Mouse (Mus musculus) thymus, adult 2 months (tissue): Measurements from ENCODE around the gene Shpk. TPM values are rescaled to one million over a fixed set of nuclear protein-coding genes. Genes with fewer than 3 reads are reported as not detected.

Experiments used
- DNase-seq: peaks from one replicate; pipeline ENCODE4 v3.0.0; 2021
- H3K27ac ChIP-seq: fragments of 200-500 bp; 2 replicates; pipeline ENCODE4 v1.5.1; 2012; ENCODE audit warnings: low read length, control low read depth; ENCODE audit not compliant: control insufficient read depth, insufficient read depth
- H3K27me3 ChIP-seq: fragments of 200-500 bp; 2 replicates; pipeline ENCODE4 v1.6.1; 2012; ENCODE audit warnings: mild to moderate bottlenecking, low read length, moderate library complexity, mixed read lengths; ENCODE audit not compliant: control insufficient read depth, insufficient read depth
- H3K36me3 ChIP-seq: fragments of 200-500 bp; 2 replicates; pipeline ENCODE4 v1.6.1; 2012; ENCODE audit warnings: mild to moderate bottlenecking, low read length, moderate library complexity; ENCODE audit not compliant: control insufficient read depth, insufficient read depth
- H3K4me1 ChIP-seq: fragments of 200-500 bp; replicated peaks from 2 replicates; pipeline ENCODE4 v1.6.1; 2012; ENCODE audit warnings: low read length; ENCODE audit not compliant: control insufficient read depth, insufficient read depth
- H3K4me3 ChIP-seq: fragments of 200-500 bp; 2 replicates; pipeline ENCODE4 v1.5.1; 2012; ENCODE audit warnings: mild to moderate bottlenecking, low read length, control low read depth, moderate library complexity; ENCODE audit not compliant: control insufficient read depth, insufficient read depth
- CTCF ChIP-seq: fragments of 200-500 bp; IDR thresholded peaks from 2 replicates; pipeline ENCODE4 v1.5.1; 2012; ENCODE audit warnings: mild to moderate bottlenecking, control low read depth, low read length, moderate library complexity, borderline replicate concordance; ENCODE audit not compliant: control insufficient read depth, poor library complexity, insufficient read depth; ENCODE audit errors: extremely low read depth
- POLR2A ChIP-seq: fragments of 200-500 bp; IDR thresholded peaks from 2 replicates; pipeline ENCODE4 v1.6.1; 2012; ENCODE audit warnings: mild to moderate bottlenecking, low read length, control low read depth, moderate library complexity; ENCODE audit not compliant: control insufficient read depth, poor library complexity, insufficient read depth; ENCODE audit errors: extremely low read depth
- WGBS: fragments of 180-500 bp; shearing (Covaris S2); methylation state at CpG from one replicate; pipeline ENCODE4 v1.1.7; 2018; 5-methylcytosine and 5-hydroxymethylcytosine counted together
- polyA plus RNA-seq: library from polyadenylated mRNA; depleted of rRNA; stranded (reverse); fragments of >200 nt; gene quantifications from 2 replicates; pipeline ENCODE4 v1.2.3, GENCODE M21; 2012

Shpk gene
- polyA plus RNA-seq, 1 experiment, result 4.0 TPM

GRCm38 (mm10) chr11:73219671-73220070 lies 20.4 kb downstream of the Shpk start:
- no peak for DNase-seq
- Histone ChIP-seq H3K4me1 (no peaks in the 10 kb centered on the region), H3K36me3 (no peaks in the 10 kb centered on the region), H3K27ac (no peak overlapping the region), H3K27me3 (no peaks in the 10 kb centered on the region), H3K4me3 (no peak overlapping the region)
- 90% methylated on average over 2 of the region's 2 CpGs for WGBS
- TF ChIP-seq CTCF, result no peak
- TF ChIP-seq POLR2A, result no peak

GRCm38 (mm10) chr11:73220651-73221050 lies 21.4 kb downstream of the Shpk start:
- Histone ChIP-seq H3K27ac (no peak overlapping the region), H3K36me3 (no peaks in the 10 kb centered on the region), H3K4me3 (no peak overlapping the region), H3K27me3 (no peaks in the 10 kb centered on the region), H3K4me1 (no peaks in the 10 kb centered on the region)
- TF ChIP-seq POLR2A, result no peak
- DNase-seq, result no peak
- 96% methylated on average over 1 of the region's 1 CpGs for WGBS

GRCm38 (mm10) chr11:73222846-73223245 lies 23.6 kb downstream of the Shpk start:
- WGBS, result 67% methylated on average over 5 of the region's 5 CpGs
- H3K36me3 ChIP-seq, result no peaks in the 10 kb centered on the region
- DNase-seq, result no peak
- no peak overlapping the region for H3K27ac ChIP-seq
- no peaks in the 10 kb centered on the region for H3K27me3 ChIP-seq
- no peak for TF ChIP-seq CTCF
- TF ChIP-seq POLR2A, result no peak
- H3K4me3 ChIP-seq, result no peak overlapping the region
- no peaks in the 10 kb centered on the region for H3K4me1 ChIP-seq

GRCm38 (mm10) chr11:73223966-73224365 lies 24.7 kb downstream of the Shpk start:
- no peak overlapping the region for H3K4me3 ChIP-seq
- peak; percentile 6 for DNase-seq
- H3K27ac ChIP-seq, result no peak overlapping the region
- H3K4me1 ChIP-seq, result no peaks in the 10 kb centered on the region
- no peaks in the 10 kb centered on the region for H3K36me3 ChIP-seq
- TF ChIP-seq POLR2A (no peak), CTCF (no peak)
- no peaks in the 10 kb centered on the region for H3K27me3 ChIP-seq
- WGBS, result 83% methylated on average over 2 of the region's 2 CpGs

- Histone ChIP-seq H3K27ac (no peak overlapping the region), H3K27me3 (no peaks in the 10 kb centered on the region), H3K36me3 (no peaks in the 10 kb centered on the region), H3K4me3 (no peak overlapping the region), H3K4me1 (no peaks in the 10 kb centered on the region)
- 95% methylated on average over 6 of the region's 6 CpGs for WGBS
- no peak for TF ChIP-seq CTCF
- no peak for TF ChIP-seq POLR2A
- no peak for DNase-seq
Observed at GRCm38 (mm10) chr11:73225856-73226255, 26.6 kb downstream of the Shpk start.

GRCm38 (mm10) chr11:73228881-73229280 lies 29.6 kb downstream of the Shpk start:
- 84% methylated on average over 5 of the region's 5 CpGs for WGBS
- no peaks in the 10 kb centered on the region for H3K36me3 ChIP-seq
- no peaks in the 10 kb centered on the region for H3K27me3 ChIP-seq
- TF ChIP-seq CTCF (no peak), POLR2A (no peak)
- H3K4me3 ChIP-seq, result no peak overlapping the region
- H3K4me1 ChIP-seq, result no peaks in the 10 kb centered on the region
- H3K27ac ChIP-seq, result no peak overlapping the region
- DNase-seq, result no peak

GRCm38 (mm10) chr11:73230081-73230480 lies 30.8 kb downstream of the Shpk start:
- Histone ChIP-seq H3K27me3 (no peaks in the 10 kb centered on the region), H3K4me3 (no peak overlapping the region), H3K4me1 (no peaks in the 10 kb centered on the region), H3K27ac (no peak overlapping the region), H3K36me3 (no peaks in the 10 kb centered on the region)
- no peak for DNase-seq
- 92% methylated on average over 5 of the region's 5 CpGs for WGBS
- TF ChIP-seq POLR2A, result no peak
- TF ChIP-seq CTCF, result no peak
